In the genomic region with DNA sequence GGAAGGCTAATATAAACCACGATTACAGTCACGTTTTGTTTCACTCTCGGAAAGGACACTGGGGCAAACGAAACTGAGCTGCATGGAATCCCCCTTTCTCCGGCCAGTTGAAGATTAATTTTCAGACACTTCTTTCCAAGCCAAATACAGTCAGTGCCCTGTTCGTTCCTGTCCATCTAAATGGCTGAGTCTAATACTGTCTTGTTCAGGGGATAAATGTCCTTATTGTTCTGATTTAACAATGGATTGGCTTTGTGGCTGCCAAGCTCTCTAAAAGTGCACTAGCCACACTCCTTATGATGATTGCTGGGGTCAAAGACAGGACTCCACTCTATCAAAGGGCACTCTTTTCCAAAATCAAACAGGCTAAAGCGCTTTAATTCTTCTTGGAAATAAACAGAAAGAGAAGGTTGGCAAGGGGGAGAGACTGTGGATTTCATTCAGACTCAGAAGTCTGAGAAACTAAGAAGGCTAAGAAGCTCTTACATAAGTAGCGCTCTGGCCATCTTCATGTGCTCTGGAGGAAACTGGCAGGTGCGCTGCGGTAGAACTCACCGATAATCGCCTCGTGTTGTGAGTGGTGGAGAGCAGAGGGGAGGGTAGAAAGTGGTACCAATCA, we compare ENCODE assay signal across 8 mouse cellular contexts.
DNase-seq lines count a peak whose midpoint lies in the region; ATAC-seq lines count a peak whose summit lies in the region.

No protein-coding gene starts in this region.

- H3K36me3 ChIP-seq in hindbrain, embryonic 11.5 days (ENCODE audit: control insufficient read depth, insufficient read depth, low read length) = no peaks in the 10 kb centered on the region
- H3K36me3 ChIP-seq in stomach, embryonic 14.5 days (ENCODE audit: control insufficient read depth, insufficient read depth, low read length) = no peaks in the 10 kb centered on the region

- H3K4me1 ChIP-seq in hindbrain, embryonic 11.5 days (replicated peaks; ENCODE audit: control insufficient read depth, insufficient read depth, low read length) = 0 out of 2 replicates have a peak, but pooled peaks cover 3% of the 10 kb centered on the region
- H3K4me1 ChIP-seq in stomach, embryonic 14.5 days (ENCODE audit: control insufficient read depth, insufficient read depth, low read length) = peaks cover 17% of the 10 kb centered on the region; the same call in 1 of the 2 replicates

- peak overlapping the region; percentile 86 for H3K27ac ChIP-seq in hindbrain, embryonic 11.5 days (ENCODE audit: low read depth, low read length)
- peak overlapping the region; percentile 81 for H3K27ac ChIP-seq in stomach, embryonic 14.5 days (ENCODE audit: low read length)

- intact Hi-C loops in left cerebral cortex, postnatal 14 days (cut with DNase I) = no loop called here

- peak; percentile 85 for ATAC-seq in hindbrain, embryonic 11.5 days (ENCODE audit: low FRiP score)
- ATAC-seq in stomach, embryonic 14.5 days (ENCODE audit: insufficient number of reproducible peaks, insufficient read depth, low FRiP score, low read depth) = peak; percentile 66; the same call in 1 of the 2 replicates

- H3K4me2 ChIP-seq in hindbrain, embryonic 11.5 days (replicated peaks; ENCODE audit: low read depth, low read length) = peak overlapping the region; percentile 25
- H3K4me2 ChIP-seq in stomach, embryonic 14.5 days (replicated peaks; ENCODE audit: low read depth, low read length) = peak overlapping the region; percentile 39

- no peaks in the 10 kb centered on the region for H3K9me3 ChIP-seq in hindbrain, embryonic 11.5 days (ENCODE audit: control insufficient read depth, low read length)
- no peaks in the 10 kb centered on the region for H3K9me3 ChIP-seq in stomach, embryonic 14.5 days (ENCODE audit: control insufficient read depth, low read depth, low read length)

- H3K27me3 ChIP-seq in hindbrain, embryonic 11.5 days (ENCODE audit: control insufficient read depth, insufficient read depth, low read length) = no peaks in the 10 kb centered on the region
- H3K27me3 ChIP-seq in stomach, embryonic 14.5 days (ENCODE audit: control insufficient read depth, insufficient read depth, low read length) = no peaks in the 10 kb centered on the region

- WGBS in hindbrain, embryonic 11.5 days = 36% methylated on average over 13 of the region's 13 CpGs
- WGBS in stomach, embryonic 14.5 days = 27% methylated on average over 13 of the region's 13 CpGs

- peak; percentile 18 to 24 for DNase-seq in cerebellum, postnatal 10 days
- DNase-seq in cerebellum, adult 11 months = no peak
- DNase-seq in brain, embryonic 18.5 days (ENCODE audit: low read depth, low spot score) = peak; percentile 42
- peak; percentile 51 for DNase-seq in hindbrain, embryonic 11.5 days (ENCODE audit: low spot score)
- DNase-seq in left cerebral cortex, postnatal 14 days (ENCODE audit: low spot score in 2 of 2) = peak; percentile 11 to 22
- no peak for DNase-seq in adrenal gland, postnatal 10 days
- no peak for DNase-seq in ovary, postnatal 10 days (ENCODE audit: low spot score)

- H3K4me3 ChIP-seq in hindbrain, embryonic 11.5 days (ENCODE audit: low read depth, low read length) = 0 out of 2 replicates have a peak overlapping the region, but pooled peaks have one; percentile 2
- peak overlapping the region; percentile 3; the same call in 1 of the 2 replicates for H3K4me3 ChIP-seq in stomach, embryonic 14.5 days (ENCODE audit: low read depth, low read length)

- peak overlapping the region; percentile 28 for H3K9ac ChIP-seq in hindbrain, embryonic 11.5 days (ENCODE audit: low read depth, low read length)
- no peak overlapping the region for H3K9ac ChIP-seq in stomach, embryonic 14.5 days (replicated peaks; ENCODE audit: low read depth, low read length)

Comparison
In these comparisons a context has a peak if more than half of its experiments do, and no peak if none do; other contexts are left out.
1. DNase-seq: peak in cerebellum, postnatal 10 days (2 of 2), brain, embryonic 18.5 days (single experiment), hindbrain, embryonic 11.5 days (single experiment) and left cerebral cortex, postnatal 14 days (2 of 2); none in cerebellum, adult 11 months (single experiment), adrenal gland, postnatal 10 days (single experiment) and ovary, postnatal 10 days (single experiment).